Mouse (Mus musculus) intestine, embryonic 16.5 days (tissue): ENCODE measurements around the gene Btaf1. TPM values are rescaled to one million over a fixed set of nuclear protein-coding genes. Genes with fewer than 3 reads are reported as not detected.

Source experiments
- ATAC-seq: fragments of 200-750 bp; cut with Nextera tagmentation; 2 replicates; pipeline ENCODE4 v1.8.0; 2017; ENCODE audit warnings: moderate TSS enrichment, moderate library complexity
- H3K27ac ChIP-seq: fragments of 300-500 bp; sonication (generic); 2 replicates; pipeline ENCODE4 v1.5.1; 2014; ENCODE audit warnings: mild to moderate bottlenecking, low read length
- H3K27me3 ChIP-seq: fragments of 300-500 bp; sonication (generic); replicated peaks from 2 replicates; pipeline ENCODE4 v1.6.1; 2014; ENCODE audit warnings: low read length, control low read depth, mixed read lengths; ENCODE audit not compliant: control insufficient read depth, insufficient read depth
- H3K36me3 ChIP-seq: fragments of 300-500 bp; sonication (generic); 2 replicates; pipeline ENCODE4 v1.6.1; 2014; ENCODE audit warnings: low read length, control low read depth; ENCODE audit not compliant: control insufficient read depth, insufficient read depth
- H3K4me1 ChIP-seq: fragments of 300-500 bp; sonication (generic); 2 replicates; pipeline ENCODE4 v1.6.1; 2014; ENCODE audit warnings: low read length, control low read depth, mixed read lengths; ENCODE audit not compliant: control insufficient read depth, insufficient read depth
- H3K4me2 ChIP-seq: fragments of 300-500 bp; sonication (generic); 2 replicates; pipeline ENCODE4 v1.6.1; 2014; ENCODE audit warnings: low read depth, low read length, control low read depth
- H3K4me3 ChIP-seq: fragments of 300-500 bp; sonication (generic); 2 replicates; pipeline ENCODE4 v1.5.1; 2014; ENCODE audit warnings: mild to moderate bottlenecking, low read length
- H3K9ac ChIP-seq: fragments of 300-500 bp; sonication (generic); 2 replicates; pipeline ENCODE4 v1.6.1; 2014; ENCODE audit warnings: low read depth, low read length
- H3K9me3 ChIP-seq: fragments of 300-500 bp; sonication (generic); 2 replicates; pipeline ENCODE4 v1.6.1; 2016; ENCODE audit warnings: low read length, control low read depth; ENCODE audit not compliant: control insufficient read depth
- WGBS: fragments of 180-500 bp; shearing (Covaris S2); extraction: QIAGEN DNeasy Blood & Tissue Kit; methylation state at CpG from one replicate; pipeline ENCODE4 v1.1.7; 2014; 5-methylcytosine and 5-hydroxymethylcytosine counted together
- polyA plus RNA-seq: library from polyadenylated mRNA; unstranded; fragments of >200 nt; fragmentation: Nextera tagmentation; extraction: Ambion mirVana; gene quantifications from 2 replicates; pipeline ENCODE4 v1.2.1, GENCODE M21; 2015

Btaf1 gene
- polyA plus RNA-seq, 1 experiment from 2014 or later, result 5.8 TPM

GRCm38 (mm10) chr19:37013461-37013860, 87.6 kb downstream of the Btaf1 start:
- WGBS, result 95% methylated on average over 6 of the region's 6 CpGs
- ATAC-seq, result no peak
- Histone ChIP-seq H3K27ac (no peak overlapping the region), H3K4me3 (no peak overlapping the region), H3K36me3 (peaks cover 14% of the 10 kb centered on the region), H3K4me1 (peaks cover 3% of the 10 kb centered on the region; the same call in 1 of the 2 replicates), H3K4me2 (no peak overlapping the region), H3K9me3 (no peaks in the 10 kb centered on the region), H3K9ac (no peak overlapping the region), H3K27me3 (no peaks in the 10 kb centered on the region)

GRCm38 (mm10) chr19:37014173-37014939, 88.5 kb downstream of the Btaf1 start:
- 86% methylated on average over 8 of the region's 8 CpGs for WGBS
- H3K9me3 ChIP-seq, result no peaks in the 10 kb centered on the region
- ATAC-seq, result no peak
- H3K27ac ChIP-seq, result no peak overlapping the region
- H3K4me2 ChIP-seq, result no peak overlapping the region
- no peak overlapping the region for H3K9ac ChIP-seq
- no peak overlapping the region for H3K4me3 ChIP-seq
- no peaks in the 10 kb centered on the region for H3K27me3 ChIP-seq
- H3K36me3 ChIP-seq, result peaks cover 12% of the 10 kb centered on the region
- peaks cover 3% of the 10 kb centered on the region; the same call in 1 of the 2 replicates for H3K4me1 ChIP-seq

- Histone ChIP-seq H3K27me3 (no peaks in the 10 kb centered on the region), H3K4me2 (no peak overlapping the region), H3K27ac (no peak overlapping the region), H3K9ac (no peak overlapping the region), H3K9me3 (no peaks in the 10 kb centered on the region), H3K4me1 (peaks cover 3% of the 10 kb centered on the region; the same call in 1 of the 2 replicates), H3K4me3 (no peak overlapping the region), H3K36me3 (no peaks in the 10 kb centered on the region)
- WGBS, result 91% methylated on average over 6 of the region's 6 CpGs
- ATAC-seq, result no peak
Measured at GRCm38 (mm10) chr19:37016890-37017289, 91.0 kb downstream of the Btaf1 start.

GRCm38 (mm10) chr19:37018411-37018810, 92.5 kb downstream of the Btaf1 start:
- WGBS, result 5% methylated on average over 26 of the region's 26 CpGs
- peak; percentile 93 for ATAC-seq
- Histone ChIP-seq H3K27ac (no peak overlapping the region), H3K4me2 (peak overlapping the region; percentile 68), H3K4me3 (peak overlapping the region; percentile 52), H3K36me3 (no peaks in the 10 kb centered on the region), H3K27me3 (no peaks in the 10 kb centered on the region), H3K4me1 (peaks cover 3% of the 10 kb centered on the region; the same call in 1 of the 2 replicates), H3K9ac (peak overlapping the region; percentile 60), H3K9me3 (no peaks in the 10 kb centered on the region)

GRCm38 (mm10) chr19:37018931-37019330, 93.1 kb downstream of the Btaf1 start:
- peak overlapping the region; percentile 60; the same call in 1 of the 2 replicates for H3K9ac ChIP-seq
- H3K4me3 ChIP-seq, result peak overlapping the region; percentile 52
- H3K9me3 ChIP-seq, result no peaks in the 10 kb centered on the region
- peak overlapping the region; percentile 68 for H3K4me2 ChIP-seq
- 53% methylated on average over 5 of the region's 5 CpGs for WGBS
- peak; percentile 40; the same call in 1 of the 2 replicates for ATAC-seq
- no peaks in the 10 kb centered on the region for H3K36me3 ChIP-seq
- H3K27me3 ChIP-seq, result no peaks in the 10 kb centered on the region
- no peak overlapping the region for H3K27ac ChIP-seq
- H3K4me1 ChIP-seq, result peaks cover 3% of the 10 kb centered on the region; the same call in 1 of the 2 replicates

GRCm38 (mm10) chr19:37020531-37020930, 94.7 kb downstream of the Btaf1 start:
- Histone ChIP-seq H3K27ac (no peak overlapping the region), H3K4me1 (peaks cover 3% of the 10 kb centered on the region; the same call in 1 of the 2 replicates), H3K4me3 (no peak overlapping the region), H3K36me3 (no peaks in the 10 kb centered on the region), H3K9ac (no peak overlapping the region), H3K27me3 (no peaks in the 10 kb centered on the region), H3K9me3 (no peaks in the 10 kb centered on the region), H3K4me2 (no peak overlapping the region)
- ATAC-seq, result no peak
- 63% methylated on average over 4 of the region's 5 CpGs for WGBS

GRCm38 (mm10) chr19:37020951-37021350, 95.1 kb downstream of the Btaf1 start:
- H3K4me1 ChIP-seq, result peaks cover 3% of the 10 kb centered on the region; the same call in 1 of the 2 replicates
- no peak overlapping the region for H3K27ac ChIP-seq
- H3K27me3 ChIP-seq, result no peaks in the 10 kb centered on the region
- H3K9me3 ChIP-seq, result no peaks in the 10 kb centered on the region
- H3K4me2 ChIP-seq, result no peak overlapping the region
- H3K36me3 ChIP-seq, result no peaks in the 10 kb centered on the region
- H3K4me3 ChIP-seq, result no peak overlapping the region
- WGBS, result 83% methylated on average over 11 of the region's 11 CpGs
- no peak for ATAC-seq
- no peak overlapping the region for H3K9ac ChIP-seq

GRCm38 (mm10) chr19:37022146-37022545, 96.3 kb downstream of the Btaf1 start:
- no peak for ATAC-seq
- Histone ChIP-seq H3K4me3 (no peak overlapping the region), H3K27ac (no peak overlapping the region), H3K9ac (no peak overlapping the region), H3K4me1 (peaks cover 3% of the 10 kb centered on the region; the same call in 1 of the 2 replicates), H3K4me2 (no peak overlapping the region), H3K36me3 (no peaks in the 10 kb centered on the region), H3K9me3 (no peaks in the 10 kb centered on the region), H3K27me3 (no peaks in the 10 kb centered on the region)
- WGBS, result 88% methylated on average over 5 of the region's 5 CpGs

- H3K9ac ChIP-seq, result no peak overlapping the region
- no peaks in the 10 kb centered on the region for H3K4me1 ChIP-seq
- no peak for ATAC-seq
- no peak overlapping the region for H3K4me2 ChIP-seq
- H3K27me3 ChIP-seq, result no peaks in the 10 kb centered on the region
- no peaks in the 10 kb centered on the region for H3K36me3 ChIP-seq
- WGBS, result 64% methylated on average over 13 of the region's 13 CpGs
- no peak overlapping the region for H3K27ac ChIP-seq
- H3K9me3 ChIP-seq, result no peaks in the 10 kb centered on the region
- no peak overlapping the region for H3K4me3 ChIP-seq
Measured at GRCm38 (mm10) chr19:37025839-37026319, 100.0 kb downstream of the Btaf1 start.
